Mouse (Mus musculus) midbrain, embryonic 10.5 days (tissue): Measurements from ENCODE around the gene Pcsk6. TPM values are rescaled to one million over a fixed set of nuclear protein-coding genes. Genes with fewer than 3 reads are reported as not detected.
"Not testable (repeated sequence)": the region's sequence is repeated elsewhere in the genome, so short reads cannot be mapped to it uniquely, and the experiment has no call there.

Source experiments
- DNase-seq: peaks from one replicate; pipeline ENCODE4 v3.0.0-alpha.2; 2017; ENCODE audit warnings: low spot score
- H3K27ac ChIP-seq: fragments of 300-500 bp; sonication (generic); replicated peaks from 2 replicates; pipeline ENCODE4 v1.5.1; 2016; ENCODE audit warnings: mild to moderate bottlenecking
- H3K27me3 ChIP-seq: fragments of 300-500 bp; sonication (generic); 2 replicates; pipeline ENCODE4 v1.6.1; 2016; ENCODE audit warnings: low read depth, mild to moderate bottlenecking; ENCODE audit not compliant: poor library complexity, severe bottlenecking
- H3K36me3 ChIP-seq: fragments of 300-500 bp; sonication (generic); 2 replicates; pipeline ENCODE4 v1.6.1; 2016; ENCODE audit warnings: mild to moderate bottlenecking, moderate library complexity
- H3K4me1 ChIP-seq: fragments of 300-500 bp; sonication (generic); 2 replicates; pipeline ENCODE4 v1.6.1; 2016
- H3K4me3 ChIP-seq: fragments of 300-500 bp; sonication (generic); 2 replicates; pipeline ENCODE4 v1.5.1; 2016; ENCODE audit warnings: mild to moderate bottlenecking, moderate library complexity
- H3K9me3 ChIP-seq: fragments of 300-500 bp; sonication (generic); replicated peaks from 2 replicates; pipeline ENCODE4 v1.6.1; 2016; ENCODE audit warnings: mild to moderate bottlenecking
- WGBS: fragments of 180-500 bp; shearing (Covaris S2); methylation state at CpG from one replicate; pipeline ENCODE4 v1.1.7; 2016; 5-methylcytosine and 5-hydroxymethylcytosine counted together
- polyA plus RNA-seq: library from polyadenylated mRNA; unstranded; fragments of >200 nt; fragmentation: Nextera tagmentation; extraction: Ambion mirVana; gene quantifications from 2 replicates; pipeline ENCODE4 v1.2.1, GENCODE M21; 2016

Gene Pcsk6
- polyA plus RNA-seq, 1 experiment from 2014 or later, result 0.74 TPM

GRCm38 (mm10) chr7:65918431-65918830 lies 56.9 kb downstream of the Pcsk6 start:
- WGBS, result 92% methylated on average over 4 of the region's 4 CpGs
- H3K9me3 ChIP-seq, result no peaks in the 10 kb centered on the region
- no peaks in the 10 kb centered on the region for H3K27me3 ChIP-seq
- no peak overlapping the region for H3K27ac ChIP-seq
- H3K36me3 ChIP-seq, result no peaks in the 10 kb centered on the region
- DNase-seq, result no peak
- peaks cover 16% of the 10 kb centered on the region for H3K4me1 ChIP-seq
- no peak overlapping the region for H3K4me3 ChIP-seq

DNA sequence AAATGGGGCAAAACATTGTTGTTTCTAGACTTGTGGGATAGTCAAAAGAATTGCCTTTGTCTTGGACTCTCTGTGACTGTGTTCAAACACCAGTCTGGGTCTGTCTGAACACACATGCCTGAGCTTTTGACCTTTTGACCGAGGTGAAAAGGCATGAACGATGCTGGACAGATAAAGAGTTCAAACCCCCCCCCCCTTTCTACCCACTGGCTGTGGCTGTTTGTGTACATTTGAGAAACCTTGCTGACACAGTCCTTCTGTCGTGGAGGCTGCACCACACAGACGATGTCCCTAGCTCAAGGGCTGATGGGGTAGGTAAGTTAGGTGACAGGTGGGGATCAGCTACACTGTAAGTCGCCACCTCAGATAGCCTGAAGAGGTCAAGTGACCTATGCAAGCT lies 67.9 kb downstream of the Pcsk6 start:
- H3K27ac ChIP-seq, result peak overlapping the region; percentile 77
- H3K4me1 ChIP-seq, result peaks cover 27% of the 10 kb centered on the region
- no peak for DNase-seq
- H3K9me3 ChIP-seq, result no peaks in the 10 kb centered on the region
- H3K36me3 ChIP-seq, result no peaks in the 10 kb centered on the region
- 45% methylated on average over 5 of the region's 5 CpGs for WGBS
- H3K27me3 ChIP-seq, result no peaks in the 10 kb centered on the region; the same call in 1 of the 2 replicates
- no peak overlapping the region for H3K4me3 ChIP-seq

DNA sequence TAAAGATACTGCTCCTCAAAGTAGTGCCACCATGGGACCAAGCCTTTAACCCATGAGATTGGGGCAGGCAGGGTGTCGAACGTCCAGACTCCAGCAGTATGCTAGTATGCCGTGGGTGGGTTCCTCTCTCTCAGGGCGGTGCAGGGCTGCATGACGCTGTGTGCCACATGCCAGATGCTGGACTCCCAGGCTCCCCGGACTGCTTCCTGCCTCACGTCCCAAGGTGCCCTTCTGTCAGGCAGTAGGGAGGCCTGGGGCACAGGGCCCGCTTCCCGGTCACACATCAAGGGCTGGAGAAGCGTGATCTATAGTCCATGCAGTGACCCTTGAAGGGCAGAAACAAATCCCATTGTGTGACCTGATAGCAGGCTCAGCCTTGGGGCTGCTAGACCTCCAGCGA lies 68.9 kb downstream of the Pcsk6 start:
- Histone ChIP-seq H3K27me3 (no peaks in the 10 kb centered on the region; the same call in 1 of the 2 replicates), H3K36me3 (no peaks in the 10 kb centered on the region), H3K9me3 (no peaks in the 10 kb centered on the region), H3K4me3 (no peak overlapping the region), H3K27ac (peak overlapping the region; percentile 66), H3K4me1 (peaks cover 27% of the 10 kb centered on the region)
- 41% methylated on average over 11 of the region's 11 CpGs for WGBS
- DNase-seq, result peak; percentile 42

DNA sequence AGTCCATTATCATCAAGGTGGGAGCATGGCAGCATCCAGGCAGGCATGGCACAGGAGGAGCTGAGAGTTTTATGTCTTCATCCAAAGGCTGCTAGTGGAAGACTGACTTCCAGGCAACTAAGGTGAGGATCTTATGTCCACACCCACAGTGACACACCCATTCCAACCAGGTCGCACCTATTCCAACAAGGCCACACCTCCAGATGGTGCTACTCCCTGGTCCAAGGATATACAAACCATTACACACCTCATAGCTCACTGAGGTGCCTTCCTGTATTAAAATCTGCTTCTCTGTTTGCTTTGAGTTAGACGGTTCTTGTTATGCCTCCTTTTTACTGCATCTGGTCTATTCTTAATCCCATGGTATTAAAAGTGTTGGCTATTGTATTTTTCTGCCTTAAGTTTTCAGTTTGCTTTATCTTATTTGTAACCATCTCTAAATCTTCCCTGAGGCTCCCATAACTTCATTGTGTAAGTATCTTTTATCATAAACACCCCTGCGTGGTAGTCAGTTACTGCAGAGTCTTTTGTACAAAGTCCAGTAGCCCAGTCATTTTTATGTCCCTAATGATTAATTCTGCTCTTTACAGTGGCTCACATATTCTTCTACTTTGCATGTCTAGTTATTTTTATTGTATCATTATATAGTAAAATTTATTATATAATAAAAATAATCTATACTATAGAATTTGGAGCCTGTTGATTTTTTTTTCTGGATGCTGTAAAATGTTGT lies 72.9 kb downstream of the Pcsk6 start:
- WGBS, result 88% methylated on average over 3 of the region's 3 CpGs
- not testable (repeated sequence) for H3K27ac ChIP-seq, H3K36me3 ChIP-seq, DNase-seq, H3K9me3 ChIP-seq, H3K4me3 ChIP-seq, H3K27me3 ChIP-seq
- H3K4me1 ChIP-seq, result peaks cover 23% of the 10 kb centered on the region

GRCm38 (mm10) chr7:65935211-65935610 lies 73.7 kb downstream of the Pcsk6 start:
- 61% methylated on average over 1 of the region's 1 CpGs for WGBS
- Histone ChIP-seq H3K9me3 (no peaks in the 10 kb centered on the region), H3K4me1 (peaks cover 14% of the 10 kb centered on the region), H3K4me3 (no peak overlapping the region), H3K27me3 (no peaks in the 10 kb centered on the region; the same call in 1 of the 2 replicates), H3K36me3 (no peaks in the 10 kb centered on the region), H3K27ac (no peak overlapping the region)
- no peak for DNase-seq

- H3K27me3 ChIP-seq, result no peaks in the 10 kb centered on the region
- H3K4me3 ChIP-seq, result no peak overlapping the region
- H3K9me3 ChIP-seq, result no peaks in the 10 kb centered on the region
- DNase-seq, result no peak
- no peaks in the 10 kb centered on the region for H3K36me3 ChIP-seq
- no peak overlapping the region for H3K27ac ChIP-seq
- 90% methylated on average over 7 of the region's 7 CpGs for WGBS
- no peaks in the 10 kb centered on the region for H3K4me1 ChIP-seq
Observed at GRCm38 (mm10) chr7:65940988-65941387, 79.5 kb downstream of the Pcsk6 start.

DNA sequence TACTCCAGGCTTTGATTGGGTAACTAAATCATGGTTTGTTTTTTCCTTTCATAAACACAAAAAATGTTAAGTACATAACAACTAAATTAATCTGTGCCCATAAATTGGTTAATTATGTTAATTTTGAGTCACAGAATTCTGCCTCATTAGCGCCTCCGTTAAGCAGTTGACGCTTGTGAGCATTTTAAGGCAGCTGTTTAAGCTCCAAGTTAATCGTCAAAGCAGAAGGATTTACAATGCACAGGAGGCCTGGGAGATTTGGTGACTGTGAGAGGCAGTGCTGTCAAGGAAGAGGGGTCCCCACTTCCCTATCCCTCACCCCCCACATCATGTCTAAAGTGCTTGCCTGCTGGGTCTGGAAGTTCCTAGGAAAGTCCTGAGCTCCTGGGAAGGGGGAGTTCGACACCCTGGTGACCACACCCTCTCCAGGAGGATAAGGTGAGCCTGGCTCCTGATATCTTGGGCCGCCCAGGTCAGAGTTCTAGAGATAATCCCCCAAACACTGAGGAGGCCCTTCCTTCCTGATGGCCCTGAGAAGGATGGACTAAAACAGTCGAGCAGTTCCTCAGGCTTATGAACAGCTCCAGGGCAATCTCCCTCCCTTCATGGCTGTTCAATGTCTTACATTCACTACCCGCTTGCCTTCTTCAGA lies 83.9 kb downstream of the Pcsk6 start:
- H3K36me3 ChIP-seq, result no peaks in the 10 kb centered on the region
- no peak for DNase-seq
- no peak overlapping the region for H3K27ac ChIP-seq
- H3K9me3 ChIP-seq, result no peaks in the 10 kb centered on the region
- 74% methylated on average over 8 of the region's 8 CpGs for WGBS
- H3K4me1 ChIP-seq, result no peaks in the 10 kb centered on the region
- no peak overlapping the region for H3K4me3 ChIP-seq
- H3K27me3 ChIP-seq, result no peaks in the 10 kb centered on the region

DNA sequence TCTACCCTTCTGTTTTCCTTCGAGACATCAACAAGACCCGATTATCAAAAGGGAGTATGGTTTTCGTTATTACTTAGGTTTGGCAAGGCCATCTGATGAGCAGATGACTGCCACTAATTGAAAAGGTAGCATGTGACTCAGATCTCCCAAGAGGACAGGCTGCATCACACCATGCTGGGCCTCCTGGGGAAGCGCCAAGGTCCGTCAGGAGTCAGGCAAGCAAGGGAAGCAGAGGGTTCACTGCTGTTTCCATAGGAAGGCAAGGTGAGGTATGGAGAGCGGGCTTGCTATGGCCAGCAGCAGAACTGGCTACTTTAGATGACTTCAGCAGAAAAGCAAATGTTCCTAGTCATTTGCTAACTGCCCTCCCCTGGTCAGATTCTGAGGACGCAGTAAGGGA lies 84.9 kb downstream of the Pcsk6 start:
- H3K27ac ChIP-seq, result no peak overlapping the region
- H3K4me1 ChIP-seq, result no peaks in the 10 kb centered on the region
- no peaks in the 10 kb centered on the region for H3K27me3 ChIP-seq
- H3K4me3 ChIP-seq, result no peak overlapping the region
- 90% methylated on average over 7 of the region's 7 CpGs for WGBS
- no peaks in the 10 kb centered on the region for H3K36me3 ChIP-seq
- no peak for DNase-seq
- no peaks in the 10 kb centered on the region for H3K9me3 ChIP-seq

GRCm38 (mm10) chr7:65948891-65949290 lies 87.4 kb downstream of the Pcsk6 start:
- Histone ChIP-seq H3K9me3 (no peaks in the 10 kb centered on the region), H3K4me1 (peaks cover 2% of the 10 kb centered on the region; the same call in 1 of the 2 replicates), H3K4me3 (no peak overlapping the region), H3K27me3 (no peaks in the 10 kb centered on the region), H3K27ac (no peak overlapping the region), H3K36me3 (no peaks in the 10 kb centered on the region)
- no peak for DNase-seq
- 92% methylated on average over 11 of the region's 11 CpGs for WGBS

DNA sequence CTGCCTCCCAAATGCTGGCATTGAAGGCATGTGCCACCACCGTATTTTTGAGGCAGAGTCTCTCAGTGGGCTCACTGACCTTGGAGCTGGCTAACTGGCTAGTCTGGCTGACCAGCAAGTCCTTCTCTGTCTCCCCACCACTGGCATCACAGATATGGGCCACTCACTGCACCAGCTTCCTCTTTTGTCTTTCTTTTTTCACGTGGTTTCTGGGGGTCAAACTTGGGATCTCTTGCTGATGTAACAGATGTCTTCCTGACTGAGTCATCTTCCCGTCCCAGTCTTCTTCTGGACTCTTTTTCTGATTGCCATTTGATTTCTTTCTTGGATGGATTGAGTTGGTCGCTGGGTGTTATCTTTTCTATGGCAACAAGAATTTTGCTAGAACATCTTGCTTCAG lies 93.0 kb downstream of the Pcsk6 start:
- Histone ChIP-seq H3K27me3 (no peaks in the 10 kb centered on the region), H3K4me3 (no peak overlapping the region), H3K9me3 (no peaks in the 10 kb centered on the region), H3K4me1 (peaks cover 25% of the 10 kb centered on the region), H3K36me3 (no peaks in the 10 kb centered on the region), H3K27ac (peak overlapping the region; percentile 78; the same call in 1 of the 2 replicates)
- 80% methylated on average over 4 of the region's 4 CpGs for WGBS
- no peak for DNase-seq

DNA sequence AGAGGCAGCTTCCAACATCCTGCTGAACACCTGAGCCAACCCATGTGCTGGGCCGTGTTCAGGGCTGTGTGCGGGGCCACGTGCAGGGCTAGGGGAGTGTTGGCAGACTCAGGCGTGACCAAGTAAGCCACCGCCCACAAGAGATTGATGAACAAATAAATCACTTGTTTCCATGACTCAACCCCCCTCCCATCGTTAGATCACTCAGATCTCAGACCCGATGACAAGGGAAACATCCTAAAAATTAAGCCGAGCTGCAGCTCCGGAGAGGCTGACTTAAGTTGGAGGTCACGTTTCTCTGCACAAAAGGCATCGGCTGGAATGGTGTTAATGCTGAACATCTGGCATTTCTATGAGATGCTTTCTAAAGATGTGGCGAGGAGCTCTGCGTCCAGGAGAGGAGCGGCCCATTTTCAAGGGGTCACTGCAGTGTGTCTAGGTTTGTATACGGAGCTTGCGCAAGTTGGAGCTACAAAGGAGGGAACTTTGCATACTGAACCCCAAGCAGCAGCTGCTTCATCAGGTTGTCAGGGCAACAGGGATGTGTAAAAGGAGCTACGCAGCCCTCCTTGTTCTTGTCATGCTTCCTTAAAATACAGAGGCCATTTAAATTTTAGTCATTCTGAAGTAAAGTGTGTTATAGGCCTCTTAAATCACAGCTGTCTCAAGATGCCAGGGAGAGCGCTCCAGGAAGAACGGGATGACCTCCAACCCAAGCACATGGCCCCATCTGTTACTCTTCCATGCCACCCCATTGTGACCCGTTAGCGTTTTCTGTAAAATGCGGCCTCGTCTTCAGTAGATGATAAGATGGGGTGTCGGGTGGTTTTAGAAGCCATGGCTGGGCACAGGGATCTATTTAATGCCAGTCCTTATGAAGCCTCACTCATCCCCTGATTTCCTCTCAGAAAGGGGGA lies 94.0 kb downstream of the Pcsk6 start:
- Histone ChIP-seq H3K4me1 (peaks cover 25% of the 10 kb centered on the region), H3K9me3 (no peaks in the 10 kb centered on the region), H3K36me3 (no peaks in the 10 kb centered on the region), H3K4me3 (no peak overlapping the region), H3K27me3 (no peaks in the 10 kb centered on the region), H3K27ac (peak overlapping the region; percentile 78)
- 53% methylated on average over 24 of the region's 24 CpGs for WGBS
- peak; percentile 62 for DNase-seq

- 93% methylated on average over 1 of the region's 1 CpGs for WGBS
- H3K4me1 ChIP-seq, result peaks cover 25% of the 10 kb centered on the region
- H3K27ac ChIP-seq, result no peak overlapping the region
- H3K9me3 ChIP-seq, result no peaks in the 10 kb centered on the region
- DNase-seq, result no peak
- H3K4me3 ChIP-seq, result no peak overlapping the region
- H3K36me3 ChIP-seq, result no peaks in the 10 kb centered on the region
- H3K27me3 ChIP-seq, result no peaks in the 10 kb centered on the region
Observed at GRCm38 (mm10) chr7:65957245-65957644, 95.7 kb downstream of the Pcsk6 start.
